Mouse (Mus musculus) lung, postnatal 0 days (tissue): Measurements from ENCODE around the gene Tepsin.

ENCODE experiments used
- CTCF ChIP-seq: IDR thresholded peaks from 2 replicates; pipeline ENCODE4 v1.5.1; 2016; ENCODE audit warnings: antibody characterized with exemption, mild to moderate bottlenecking
- EP300 ChIP-seq: IDR thresholded peaks from 2 replicates; pipeline ENCODE4 v1.6.1; 2016; ENCODE audit warnings: antibody characterized with exemption, mild to moderate bottlenecking, control low read depth

DNA sequence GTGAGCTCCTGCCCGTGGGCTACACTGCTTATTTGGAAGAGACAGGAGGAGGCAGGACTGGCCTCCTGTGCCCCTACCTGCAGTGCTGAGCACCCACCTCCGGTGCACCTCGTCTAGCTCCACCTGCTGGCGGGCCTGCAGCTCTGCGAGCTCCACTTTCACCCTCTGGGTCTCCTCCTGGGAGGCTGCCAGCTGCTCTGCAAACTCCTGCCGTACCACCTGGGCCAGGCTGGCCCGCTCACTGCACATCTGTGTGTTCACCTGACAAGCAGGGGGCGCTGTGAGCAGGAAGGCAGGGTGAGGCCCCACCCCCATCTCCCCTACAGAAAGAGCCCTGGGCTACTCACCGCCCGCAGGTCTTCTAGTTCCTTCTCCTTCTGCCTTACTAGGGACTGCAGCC lies 33.2 kb downstream of the Tepsin start:
- TF ChIP-seq CTCF (peak; percentile 90), EP300 (no peak)
